Mouse (Mus musculus) activated CD4-positive, CD25-positive, alpha-beta regulatory T cell, adult 4 months (primary cell): ENCODE results near the gene Agr2. TPM values are rescaled to one million over a fixed set of nuclear protein-coding genes. Genes with fewer than 3 reads are reported as not detected.

ENCODE experiments used
- ATAC-seq: one replicate; pipeline ENCODE4 v1.8.0; 2017
- polyA plus RNA-seq, 2 experiments: library from polyadenylated mRNA; unstranded; fragments of 100-300 nt; shearing (Covaris generic); gene quantifications; one replicate each; pipeline ENCODE4 v1.2.1; 2017

The Agr2 gene
- polyA plus RNA-seq, 2 experiments from 2014 or later, result not detected

DNA sequence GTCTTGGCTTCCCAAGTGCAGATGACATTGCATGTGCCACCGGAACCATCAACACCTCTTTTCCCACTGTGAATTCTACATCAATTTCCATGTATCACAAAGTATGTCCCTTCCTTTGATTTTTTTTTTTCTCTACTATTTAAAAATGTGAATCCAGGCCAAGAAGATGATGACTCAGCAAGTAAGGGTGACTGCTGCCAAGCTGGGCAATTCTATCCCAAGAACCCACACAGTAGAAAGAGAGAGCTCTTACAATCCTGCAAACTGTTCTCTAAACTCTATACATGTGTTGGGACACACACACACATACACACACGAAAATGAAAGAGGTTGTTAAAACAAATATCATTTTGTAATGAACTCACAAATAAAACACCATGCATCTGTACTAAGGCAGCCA lies 34.5 kb downstream of the Agr2 start:
- ATAC-seq, result no peak

- ATAC-seq, result peak; percentile 5
Observed at GRCm38 (mm10) chr12:36028968-36029645, 36.4 kb downstream of the Agr2 start.

- ATAC-seq, result no peak
Observed at GRCm38 (mm10) chr12:36029687-36030086, 37.0 kb downstream of the Agr2 start.

DNA sequence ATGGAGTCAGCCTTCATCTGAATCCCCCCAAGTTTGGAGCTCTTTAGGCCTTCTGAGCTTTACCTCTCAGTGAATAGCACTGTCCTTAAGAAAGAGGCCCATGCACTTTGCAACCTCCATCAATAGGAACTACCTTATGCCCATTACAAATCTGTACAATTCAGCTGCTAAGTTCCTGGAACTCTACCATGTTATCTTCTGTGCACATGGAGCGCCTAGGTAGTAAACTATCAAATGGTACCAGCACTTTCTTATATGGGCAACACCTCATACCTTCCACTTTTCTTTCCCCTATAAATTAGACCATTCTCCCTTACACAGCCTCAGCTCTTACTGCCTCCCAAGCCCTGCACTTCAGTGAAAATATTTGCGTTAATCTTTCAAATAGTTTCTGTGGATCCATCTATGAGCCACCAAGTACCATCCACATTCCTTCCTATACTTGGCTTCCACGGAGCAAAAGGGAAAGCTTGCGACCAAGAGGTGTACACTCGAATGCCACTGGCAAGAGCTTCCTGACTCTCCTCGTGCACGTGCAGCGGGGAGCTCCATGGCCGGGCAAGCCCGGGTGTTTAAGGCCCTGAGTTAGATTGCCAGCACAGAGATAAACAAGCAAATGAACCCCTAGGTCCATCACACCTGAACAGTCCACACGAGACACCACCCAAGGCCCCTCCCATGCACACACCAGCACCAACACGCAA lies 38.1 kb downstream of the Agr2 start:
- no peak for ATAC-seq

DNA sequence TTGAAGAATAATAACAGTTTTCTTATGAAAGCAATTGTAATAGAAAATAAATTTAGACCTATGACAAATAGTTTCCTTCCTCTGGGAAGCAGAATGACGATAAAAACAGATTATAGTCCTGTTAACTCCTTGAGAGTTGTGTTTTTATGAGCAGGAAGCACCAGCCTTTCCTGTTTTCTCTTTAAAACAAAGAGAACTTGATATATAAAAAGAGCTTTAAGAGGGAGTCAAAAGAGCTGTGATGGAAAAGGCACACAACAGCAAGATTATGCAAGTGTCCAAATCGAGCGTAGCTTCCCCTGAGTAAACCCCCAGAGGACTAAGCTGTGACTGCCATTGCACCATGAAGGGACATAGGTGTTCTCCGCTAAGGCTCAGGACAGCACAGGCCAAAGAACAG lies 39.7 kb downstream of the Agr2 start:
- ATAC-seq, result no peak

- no peak for ATAC-seq
Observed at GRCm38 (mm10) chr12:36035501-36035900, 42.8 kb downstream of the Agr2 start.

- no peak for ATAC-seq
Observed at GRCm38 (mm10) chr12:36036121-36036520, 43.4 kb downstream of the Agr2 start.

GRCm38 (mm10) chr12:36036776-36037175 lies 44.1 kb downstream of the Agr2 start:
- ATAC-seq, result peak; percentile 42

DNA sequence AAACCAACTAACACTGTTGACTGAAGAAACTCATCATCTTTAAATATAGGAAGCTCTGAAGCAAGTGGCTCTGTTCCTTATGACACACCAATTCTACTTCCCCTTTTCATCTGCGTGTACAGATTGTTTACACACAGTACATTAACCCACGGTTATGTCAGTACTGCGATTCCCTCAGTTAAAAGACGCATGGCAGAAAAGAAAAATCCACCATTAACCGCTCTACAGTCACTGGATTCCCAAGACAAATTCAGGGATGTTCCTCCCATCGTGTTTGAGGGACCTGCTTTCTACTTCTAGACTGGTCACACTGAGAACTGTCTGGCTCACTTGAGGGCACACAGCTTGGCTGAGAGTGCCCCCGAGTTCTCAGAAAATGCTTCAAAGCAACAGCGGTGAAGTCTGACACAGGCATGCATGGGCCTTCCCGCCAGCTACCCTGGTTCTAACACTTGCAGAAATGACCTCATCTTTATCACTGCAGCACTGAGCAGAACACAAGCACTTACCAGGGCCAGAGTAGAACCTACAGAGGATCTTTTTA lies 46.9 kb downstream of the Agr2 start:
- ATAC-seq, result peak; percentile 10

- ATAC-seq, result no peak
Observed at GRCm38 (mm10) chr12:36040571-36041280, 48.0 kb downstream of the Agr2 start.

GRCm38 (mm10) chr12:36041281-36041589 lies 48.5 kb downstream of the Agr2 start:
- ATAC-seq, result no peak

GRCm38 (mm10) chr12:36041703-36042347 lies 49.1 kb downstream of the Agr2 start:
- peak; percentile 16 for ATAC-seq

DNA sequence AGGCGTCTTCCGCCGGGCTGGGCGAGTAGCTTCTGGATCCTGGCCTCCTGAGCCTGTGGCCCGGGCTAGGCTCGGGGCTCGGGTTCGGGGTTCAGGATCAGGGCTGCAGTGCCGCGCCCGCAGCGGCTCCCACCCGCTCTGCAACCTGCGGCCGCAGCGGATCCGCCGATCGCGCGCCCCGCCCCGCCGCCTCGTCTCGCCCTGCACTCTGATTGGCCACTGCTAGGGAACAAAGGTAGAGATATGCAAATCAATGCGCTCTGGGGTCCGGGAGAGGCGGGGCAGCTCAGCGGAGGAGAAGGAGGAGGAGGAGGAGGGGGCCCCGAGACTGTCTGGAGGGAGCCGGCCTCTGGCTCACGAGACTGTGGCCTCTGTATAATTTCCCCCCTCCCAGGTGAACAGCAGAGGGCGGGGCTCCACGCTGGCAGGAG lies 49.7 kb downstream of the Agr2 start, which contains the start of gene Tspan13:
Gene Tspan13, minus strand, starts transcription at position 153 of the 431 bp plus-strand sequence.
- ATAC-seq, result peak; percentile 83

DNA sequence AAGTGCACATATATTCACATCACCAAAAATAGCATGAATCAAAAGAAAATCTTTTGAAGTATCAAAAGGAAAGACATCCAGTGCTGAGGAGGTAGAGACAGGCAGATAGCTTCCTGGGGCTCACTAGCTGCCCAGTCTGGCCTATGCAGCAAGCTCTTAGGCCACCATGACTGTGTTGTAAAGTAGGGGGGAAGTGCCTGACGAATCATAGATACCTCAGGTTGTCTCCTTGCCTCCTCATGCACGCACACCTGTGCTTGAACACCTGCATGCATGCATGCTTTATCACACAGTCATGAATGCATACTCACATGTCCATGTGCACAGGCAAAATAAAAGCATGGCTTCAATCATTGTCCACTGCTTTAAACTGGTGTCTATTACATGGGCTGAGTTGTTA lies 52.0 kb downstream of the Agr2 start:
- no peak for ATAC-seq

DNA sequence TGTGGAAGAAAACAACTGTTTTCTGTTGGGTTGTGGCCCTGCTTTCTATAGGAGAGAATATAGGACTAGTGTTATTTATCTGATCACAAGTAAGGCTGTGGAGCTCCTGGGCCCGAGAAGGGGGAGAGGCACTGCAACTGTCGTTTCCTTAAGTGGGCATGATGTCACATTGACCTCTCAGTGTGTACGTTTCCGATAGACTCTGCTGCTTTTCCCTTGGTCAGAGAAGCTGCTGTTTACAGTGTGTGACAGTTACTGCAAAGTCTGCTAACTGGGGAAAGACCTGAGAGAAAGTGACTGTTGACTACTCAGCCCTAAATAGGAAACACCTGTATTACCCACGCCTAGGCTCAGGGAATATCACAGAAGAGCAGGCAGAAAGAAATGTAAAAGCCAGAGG lies 53.5 kb downstream of the Agr2 start:
- no peak for ATAC-seq

DNA sequence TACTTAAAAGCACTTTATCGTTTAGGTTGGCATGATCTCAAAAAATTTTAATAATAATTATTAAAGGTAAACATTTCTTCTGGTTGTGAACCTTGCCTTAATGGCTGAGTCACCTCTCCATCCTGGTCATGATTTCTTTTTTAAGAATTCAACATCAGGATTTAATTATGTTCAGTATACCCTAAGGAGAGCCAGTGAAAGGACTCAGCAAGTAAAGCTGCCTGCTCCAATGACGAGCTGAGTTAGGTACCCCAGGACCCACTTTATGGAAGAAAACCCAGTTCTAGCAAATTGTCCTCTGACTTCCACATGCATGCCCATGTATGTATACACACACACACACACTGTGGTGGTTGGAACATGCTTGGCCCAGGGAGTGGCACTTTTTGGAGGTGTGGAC lies 54.9 kb downstream of the Agr2 start:
- ATAC-seq, result no peak

- ATAC-seq, result no peak
Observed at GRCm38 (mm10) chr12:36050276-36050675, 57.6 kb downstream of the Agr2 start.

Other genes starting within 250 kb of the Agr2 start
- not detected for gene Agr3, start 67.3 kb upstream of the Agr2 start, polyA plus RNA-seq
- 100 to 1,000 TPM; 175 to 254 TPM for gene Tspan13, start 49.6 kb downstream of the Agr2 start, polyA plus RNA-seq
- 10 to 100 TPM; 38.5 to 41.6 TPM for gene Ankmy2, start 164.2 kb downstream of the Agr2 start, polyA plus RNA-seq
- gene Bzw2, start 165.2 kb downstream of the Agr2 start, polyA plus RNA-seq, result 100 to 1,000 TPM; 170 to 178 TPM